Mouse (Mus musculus) neural tube, embryonic 11.5 days (tissue): Measurements from ENCODE around the gene Dynll1. TPM values are rescaled to one million over a fixed set of nuclear protein-coding genes. Genes with fewer than 3 reads are reported as not detected.

ENCODE experiments used
- ATAC-seq: fragments of 200-750 bp; cut with Nextera tagmentation; 2 replicates; pipeline ENCODE4 v1.8.0; 2017; ENCODE audit warnings: moderate number of reproducible peaks, mild to moderate bottlenecking, moderate TSS enrichment, moderate library complexity; ENCODE audit not compliant: insufficient read depth, low FRiP score, low TSS enrichment
- DNase-seq: peaks from one replicate; pipeline ENCODE4 v3.0.0-alpha.2; 2015; ENCODE audit warnings: low spot score
- H3K27ac ChIP-seq: fragments of 300-500 bp; sonication (generic); 2 replicates; pipeline ENCODE4 v1.5.1; 2014; ENCODE audit warnings: low read depth, mild to moderate bottlenecking, low read length
- H3K27me3 ChIP-seq: fragments of 300-500 bp; sonication (generic); 2 replicates; pipeline ENCODE4 v1.6.1; 2014; ENCODE audit warnings: mild to moderate bottlenecking, low read length, mixed read lengths; ENCODE audit not compliant: control insufficient read depth, insufficient read depth
- H3K36me3 ChIP-seq: fragments of 300-500 bp; sonication (generic); 2 replicates; pipeline ENCODE4 v1.6.1; 2014; ENCODE audit warnings: mild to moderate bottlenecking, low read length, moderate library complexity, mixed read lengths; ENCODE audit not compliant: control insufficient read depth, insufficient read depth
- H3K4me1 ChIP-seq: fragments of 300-500 bp; sonication (generic); 2 replicates; pipeline ENCODE4 v1.6.1; 2014; ENCODE audit warnings: low read length, mixed read lengths; ENCODE audit not compliant: control insufficient read depth, insufficient read depth
- H3K4me2 ChIP-seq: fragments of 300-500 bp; sonication (generic); 2 replicates; pipeline ENCODE4 v1.6.1; 2014; ENCODE audit warnings: low read depth, mild to moderate bottlenecking, moderate library complexity
- H3K4me3 ChIP-seq: fragments of 300-500 bp; sonication (generic); 2 replicates; pipeline ENCODE4 v1.5.1; 2014; ENCODE audit warnings: low read depth, low read length
- H3K9ac ChIP-seq: fragments of 300-500 bp; sonication (generic); 2 replicates; pipeline ENCODE4 v1.6.1; 2014; ENCODE audit warnings: mild to moderate bottlenecking, low read length
- H3K9me3 ChIP-seq: fragments of 300-500 bp; sonication (generic); 2 replicates; pipeline ENCODE4 v1.6.1; 2016; ENCODE audit warnings: low read length; ENCODE audit not compliant: control insufficient read depth
- WGBS: fragments of 180-500 bp; shearing (Covaris S2); extraction: QIAGEN DNeasy Blood & Tissue Kit; methylation state at CpG from one replicate; pipeline ENCODE4 v1.1.7; 2014; 5-methylcytosine and 5-hydroxymethylcytosine counted together
- polyA plus RNA-seq: library from polyadenylated mRNA; unstranded; fragments of >200 nt; fragmentation: Nextera tagmentation; extraction: Ambion mirVana; gene quantifications from 2 replicates; pipeline ENCODE4 v1.2.1, GENCODE M21; 2014

Gene Dynll1
- polyA plus RNA-seq, 1 experiment from 2014 or later = 1,631 TPM

- WGBS = 60% methylated on average over 1 of the region's 1 CpGs
- DNase-seq = no peak
These were observed 26.4 kb downstream of the Dynll1 start for GRCm38 (mm10) chr5:115274353-115274752.

GRCm38 (mm10) chr5:115273549-115274135 lies 27.2 kb downstream of the Dynll1 start:
- Histone ChIP-seq H3K4me1 (peaks cover 17% of the 10 kb centered on the region), H3K9ac (peak overlapping the region; percentile 45; the same call in 1 of the 2 replicates), H3K36me3 (no peaks in the 10 kb centered on the region; the same call in 1 of the 2 replicates), H3K27ac (no peak overlapping the region), H3K27me3 (no peaks in the 10 kb centered on the region), H3K9me3 (no peaks in the 10 kb centered on the region), H3K4me3 (no peak overlapping the region), H3K4me2 (no peak overlapping the region; the same call in 1 of the 2 replicates)
- DNase-seq = no peak
- WGBS = 73% methylated on average over 6 of the region's 6 CpGs
- no peak for ATAC-seq

More at GRCm38 (mm10) chr5:115274353-115274752, 26.4 kb downstream of the Dynll1 start:
- H3K4me2 ChIP-seq = no peak overlapping the region
- H3K4me1 ChIP-seq = peaks cover 17% of the 10 kb centered on the region
- no peak overlapping the region for H3K9ac ChIP-seq
- H3K4me3 ChIP-seq = no peak overlapping the region
- no peaks in the 10 kb centered on the region for H3K27me3 ChIP-seq
- H3K9me3 ChIP-seq = no peaks in the 10 kb centered on the region
- ATAC-seq = no peak
- H3K36me3 ChIP-seq = no peaks in the 10 kb centered on the region; the same call in 1 of the 2 replicates
- no peak overlapping the region for H3K27ac ChIP-seq

GRCm38 (mm10) chr5:115272812-115273548 lies 27.8 kb downstream of the Dynll1 start, which contains the start of gene Rnf10:
Gene Rnf10, minus strand, starts transcription at chr5:115272898.
- Histone ChIP-seq H3K36me3 (no peaks in the 10 kb centered on the region; the same call in 1 of the 2 replicates), H3K27me3 (no peaks in the 10 kb centered on the region), H3K4me2 (peak within 1 kb of the TSS; percentile 75), H3K9ac (peak within 1 kb of the TSS; percentile 94), H3K4me1 (peaks cover 17% of the 10 kb centered on the region), H3K27ac (peak within 1 kb of the TSS; percentile 83), H3K9me3 (no peaks in the 10 kb centered on the region), H3K4me3 (peak within 1 kb of the TSS; percentile 90)
- ATAC-seq (peak; percentile 87), DNase-seq (peak; percentile 97)
- 14% methylated on average over 26 of the region's 26 CpGs for WGBS

GRCm38 (mm10) chr5:115271931-115272811 lies 28.6 kb downstream of the Dynll1 start:
- DNase-seq (peak; percentile 37), ATAC-seq (peak; percentile 61)
- H3K27me3 ChIP-seq = no peaks in the 10 kb centered on the region
- H3K36me3 ChIP-seq = no peaks in the 10 kb centered on the region; the same call in 1 of the 2 replicates
- H3K4me3 ChIP-seq = peak overlapping the region; percentile 90
- peak overlapping the region; percentile 94 for H3K9ac ChIP-seq
- peak overlapping the region; percentile 83 for H3K27ac ChIP-seq
- under 1% methylated on average over 62 of the region's 77 CpGs for WGBS
- peak overlapping the region; percentile 75 for H3K4me2 ChIP-seq
- H3K4me1 ChIP-seq = peaks cover 17% of the 10 kb centered on the region
- H3K9me3 ChIP-seq = no peaks in the 10 kb centered on the region

- Histone ChIP-seq H3K27ac (no peak overlapping the region), H3K9ac (no peak overlapping the region), H3K4me1 (peaks cover 17% of the 10 kb centered on the region), H3K4me2 (peak overlapping the region; percentile 75; the same call in 1 of the 2 replicates), H3K4me3 (0 out of 2 replicates have a peak overlapping the region, but pooled peaks have one; percentile 15), H3K36me3 (no peaks in the 10 kb centered on the region; the same call in 1 of the 2 replicates), H3K9me3 (no peaks in the 10 kb centered on the region), H3K27me3 (no peaks in the 10 kb centered on the region)
- WGBS = 95% methylated on average over 1 of the region's 1 CpGs
- no peak for DNase-seq
- ATAC-seq = no peak
These were observed 30.8 kb downstream of the Dynll1 start for GRCm38 (mm10) chr5:115269969-115270368.

GRCm38 (mm10) chr5:115268266-115268665 lies 32.5 kb downstream of the Dynll1 start:
- no peak for ATAC-seq
- Histone ChIP-seq H3K9ac (no peak overlapping the region), H3K27me3 (no peaks in the 10 kb centered on the region), H3K4me1 (peaks cover 15% of the 10 kb centered on the region), H3K4me2 (no peak overlapping the region), H3K36me3 (no peaks in the 10 kb centered on the region; the same call in 1 of the 2 replicates), H3K9me3 (no peaks in the 10 kb centered on the region), H3K27ac (no peak overlapping the region), H3K4me3 (no peak overlapping the region)
- WGBS = 72% methylated on average over 3 of the region's 3 CpGs
- no peak for DNase-seq

DNA sequence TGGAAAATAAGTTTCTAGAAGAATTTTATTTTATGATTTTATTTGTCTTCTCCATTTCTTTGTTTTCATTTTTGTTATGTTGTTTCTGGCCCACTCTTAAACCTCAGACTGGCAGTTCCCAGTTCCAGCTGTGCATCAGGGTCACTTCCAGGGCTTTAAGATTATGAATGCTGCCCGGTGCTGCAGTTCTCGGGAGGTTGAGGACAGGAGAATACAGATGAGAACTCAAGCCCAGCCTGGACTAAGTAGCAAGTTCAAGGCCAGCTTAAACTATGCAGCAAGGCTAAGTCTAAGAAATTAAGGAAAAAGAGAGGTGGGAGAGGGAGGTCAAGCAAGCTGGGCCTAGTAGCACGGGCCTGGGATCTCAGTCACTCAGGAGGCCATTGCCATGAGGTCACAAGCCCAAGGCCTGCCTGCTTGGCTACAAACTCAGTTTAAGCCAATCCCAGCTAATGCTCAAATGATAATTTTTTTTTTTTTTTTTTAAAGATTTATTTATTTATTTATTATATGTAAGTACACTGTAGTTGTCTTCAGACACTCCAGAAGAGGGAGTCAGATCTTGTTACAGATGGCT lies 33.2 kb downstream of the Dynll1 start:
- H3K27ac ChIP-seq = no peak overlapping the region
- WGBS = 94% methylated on average over 3 of the region's 3 CpGs
- no peaks in the 10 kb centered on the region; the same call in 1 of the 2 replicates for H3K36me3 ChIP-seq
- H3K4me2 ChIP-seq = no peak overlapping the region
- ATAC-seq = no peak
- no peaks in the 10 kb centered on the region for H3K9me3 ChIP-seq
- peaks cover 14% of the 10 kb centered on the region for H3K4me1 ChIP-seq
- no peak for DNase-seq
- H3K4me3 ChIP-seq = no peak overlapping the region
- no peaks in the 10 kb centered on the region for H3K27me3 ChIP-seq
- H3K9ac ChIP-seq = no peak overlapping the region
